8 mouse cellular contexts compared by ENCODE assay signal in genomic region chr6:38434055-38435023, GRCm38 (mm10). TPM values are rescaled to one million over a fixed set of nuclear protein-coding genes. Genes with fewer than 3 reads are reported as not detected.
A peak's percentile ranks its signal among the peaks of the same experiment; 100 is the strongest.
DNase-seq lines count a peak whose midpoint lies in the region; ATAC-seq lines count a peak whose summit lies in the region.

No protein-coding gene starts in this region.

- H3K4me2 ChIP-seq in hindbrain, embryonic 12.5 days (replicated peaks) = peak overlapping the region; percentile 52
- peak overlapping the region; percentile 87 for H3K4me2 ChIP-seq in lung, embryonic 16.5 days (ENCODE audit: low read depth, low read length)

- ATAC-seq in frontal cortex, adult (ENCODE audit: low TSS enrichment) = peak; percentile 62
- peak; percentile 83 for ATAC-seq in hindbrain, embryonic 12.5 days (ENCODE audit: low FRiP score)
- peak; percentile 75 for ATAC-seq in lung, embryonic 16.5 days (ENCODE audit: low read depth)

- peak; percentile 69 for DNase-seq in NIH3T3 (ENCODE audit: low read depth)
- peak; percentile 51 for DNase-seq in cerebellum, adult 9-10 months
- peak; percentile 63 to 72 for DNase-seq in layer of hippocampus, postnatal 10 days (ENCODE audit: low spot score in 2 of 2)
- peak; percentile 70 for DNase-seq in ovary, postnatal 36 days (ENCODE audit: low spot score)
- DNase-seq in thymus, postnatal 14 days = peak; percentile 66

- under 1% methylated on average over 82 of the region's 118 CpGs for WGBS in hindbrain, embryonic 12.5 days
- WGBS in lung, embryonic 16.5 days = under 1% methylated on average over 94 of the region's 118 CpGs

- H3K4me3 ChIP-seq in hindbrain, embryonic 12.5 days = peak overlapping the region; percentile 97
- peak overlapping the region; percentile 98 for H3K4me3 ChIP-seq in lung, embryonic 16.5 days (ENCODE audit: low read length)

- H3K27ac ChIP-seq in hindbrain, embryonic 12.5 days = peak overlapping the region; percentile 99
- peak overlapping the region; percentile 98 for H3K27ac ChIP-seq in lung, embryonic 16.5 days (ENCODE audit: low read length)

- no peaks in the 10 kb centered on the region for H3K36me3 ChIP-seq in hindbrain, embryonic 12.5 days
- no peaks in the 10 kb centered on the region for H3K36me3 ChIP-seq in lung, embryonic 16.5 days (ENCODE audit: control insufficient read depth, insufficient read depth, low read length)

- peak overlapping the region; percentile 98 for H3K9ac ChIP-seq in hindbrain, embryonic 12.5 days
- peak overlapping the region; percentile 92 for H3K9ac ChIP-seq in lung, embryonic 16.5 days (ENCODE audit: low read length)

- no peaks in the 10 kb centered on the region for H3K9me3 ChIP-seq in hindbrain, embryonic 12.5 days (replicated peaks)
- H3K9me3 ChIP-seq in lung, embryonic 16.5 days (ENCODE audit: control insufficient read depth, low read length) = no peaks in the 10 kb centered on the region

- H3K27me3 ChIP-seq in hindbrain, embryonic 12.5 days = no peaks in the 10 kb centered on the region
- no peaks in the 10 kb centered on the region for H3K27me3 ChIP-seq in lung, embryonic 16.5 days (ENCODE audit: control insufficient read depth, insufficient read depth, low read depth, low read length)

- H3K4me1 ChIP-seq in hindbrain, embryonic 12.5 days = peaks cover 13% of the 10 kb centered on the region
- peaks cover 2% of the 10 kb centered on the region; the same call in 1 of the 2 replicates for H3K4me1 ChIP-seq in lung, embryonic 16.5 days (replicated peaks; ENCODE audit: control insufficient read depth, insufficient read depth, low read length)

RNA-seq across cellular contexts. Expression of gene Ubn2, which starts 0.6 kb away (rescaled TPM):
- 28.0 and 29.8 TPM in 2 replicates for polyA plus RNA-seq in hindbrain, embryonic 12.5 days (2016; fragmentation: Nextera tagmentation; extraction: Ambion mirVana)
- total RNA-seq in layer of hippocampus, postnatal 10 days (2021) = 10 to 100 TPM; 38.3 to 44.0 TPM
- polyA plus RNA-seq in lung, embryonic 16.5 days (2015; fragmentation: Nextera tagmentation; extraction: Ambion mirVana) = 11.2 and 14.1 TPM in 2 replicates

RNA-seq across cellular contexts. Expression of gene Ttc26, which starts 53.1 kb away (rescaled TPM):
- polyA plus RNA-seq in hindbrain, embryonic 12.5 days (2016; fragmentation: Nextera tagmentation; extraction: Ambion mirVana) = 12.2 and 12.7 TPM in 2 replicates
- total RNA-seq in layer of hippocampus, postnatal 10 days (2021) = 10 to 100 TPM in 1 of 2 experiments, 1 to 10 TPM in 1; 9.8 to 10.1 TPM
- polyA plus RNA-seq in lung, embryonic 16.5 days (2015; fragmentation: Nextera tagmentation; extraction: Ambion mirVana) = 7.9 and 8.3 TPM in 2 replicates

Comparison
In these comparisons a context has a peak if more than half of its experiments do, and no peak if none do; other contexts are left out.
1. Peak in every context shown above with its lines: DNase-seq, ATAC-seq, H3K4me3 ChIP-seq and H3K27ac ChIP-seq.